Mouse (Mus musculus): ENCODE results near the gene Rps27rt. TPM values are rescaled to one million over a fixed set of nuclear protein-coding genes. Genes with fewer than 3 reads are reported as not detected.
A peak's percentile ranks its signal among the peaks of the same experiment; 100 is the strongest.

The Rps27rt gene
- polyA plus RNA-seq, 1 experiment from 2014 or later, result 215 TPM

DNA sequence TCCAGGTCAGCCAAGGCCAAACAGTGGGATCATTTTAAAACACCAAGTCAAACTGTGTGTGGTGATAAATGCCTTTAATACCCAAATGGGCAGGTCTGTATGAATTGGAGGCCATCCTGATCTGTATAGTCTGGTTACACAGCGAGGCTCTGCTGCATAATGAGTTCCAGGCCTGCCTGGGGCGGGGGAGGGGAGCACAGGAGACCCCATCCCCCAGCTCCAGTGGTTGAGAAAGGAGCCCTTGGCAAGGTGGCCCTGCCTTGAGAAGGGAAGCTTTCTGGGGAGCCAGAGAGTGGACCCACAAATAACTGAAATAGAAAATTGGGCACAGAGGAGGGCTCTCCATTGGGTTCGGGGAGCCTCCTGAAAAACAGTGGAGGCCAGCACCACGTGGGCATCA is 47.2 kb downstream of the Rps27rt start:
- 70% methylated on average over 4 of the region's 4 CpGs for WGBS
- no peak overlapping the region for H3K4me3 ChIP-seq
- H3K9me3 ChIP-seq, result no peaks in the 10 kb centered on the region
- no peak for DNase-seq (ENCODE audit: extremely low spot score, low spot score)
- no peak overlapping the region for H3K27ac ChIP-seq
- H3K27me3 ChIP-seq (ENCODE audit: poor library complexity, severe bottlenecking), result peaks cover 10% of the 10 kb centered on the region
- H3K4me1 ChIP-seq, result peaks cover 29% of the 10 kb centered on the region
- no peaks in the 10 kb centered on the region for H3K36me3 ChIP-seq (replicated peaks)

DNA sequence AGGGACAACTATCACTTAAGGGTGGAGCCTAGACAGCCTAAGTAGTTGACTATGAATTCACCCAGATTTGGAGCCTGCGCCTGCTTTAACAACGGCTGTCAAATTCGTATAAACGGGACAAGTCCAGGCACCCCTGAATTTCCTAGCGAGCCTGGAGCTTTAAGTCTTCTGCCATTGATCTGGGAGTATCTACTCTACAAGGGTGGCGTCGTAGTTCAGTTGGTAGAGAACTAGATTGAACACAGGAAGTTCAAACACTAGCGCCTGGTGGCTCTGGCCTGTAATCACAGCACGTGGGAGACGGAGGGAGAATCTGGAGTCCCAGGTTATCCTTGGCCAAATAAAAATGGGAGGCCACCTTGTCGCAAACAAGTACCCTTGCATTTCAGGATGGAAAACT is 48.3 kb downstream of the Rps27rt start:
- Histone ChIP-seq H3K27me3 (ENCODE audit: poor library complexity, severe bottlenecking) (peaks cover 10% of the 10 kb centered on the region), H3K36me3 (replicated peaks) (no peaks in the 10 kb centered on the region), H3K4me3 (peak overlapping the region; percentile 70), H3K9me3 (no peaks in the 10 kb centered on the region), H3K27ac (peak overlapping the region; percentile 80; the same call in 1 of the 2 replicates), H3K4me1 (peaks cover 29% of the 10 kb centered on the region)
- DNase-seq (ENCODE audit: extremely low spot score, low spot score), result no peak
- WGBS, result 70% methylated on average over 11 of the region's 11 CpGs

DNA sequence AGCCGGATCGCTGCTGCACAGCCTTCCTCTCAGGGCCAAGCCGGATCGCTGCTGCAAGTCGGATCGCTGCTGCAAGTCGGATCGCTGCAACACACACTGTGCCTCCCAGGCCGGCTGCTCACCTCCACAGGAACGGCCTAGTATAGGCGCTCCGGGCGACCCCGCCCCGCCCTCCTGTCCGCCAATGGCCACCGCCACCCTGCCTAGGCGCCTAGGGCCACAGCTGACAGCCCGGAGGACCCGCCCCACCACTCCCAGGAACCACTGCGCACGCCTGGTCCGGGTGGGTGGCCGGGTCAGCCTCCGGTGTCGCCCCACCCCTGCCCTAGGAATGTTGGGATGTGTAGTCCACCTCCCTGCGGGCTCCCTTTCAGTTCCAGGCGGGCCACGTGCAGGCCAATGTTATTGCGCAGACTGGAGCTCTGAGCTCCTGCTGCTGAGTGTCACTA is 48.8 kb downstream of the Rps27rt start, which contains the start of gene Gpd1l:
Gpd1l (minus strand) TSS at position 265 of the 449 bp plus-strand sequence.
- under 1% methylated on average over 30 of the region's 30 CpGs for WGBS
- Histone ChIP-seq H3K4me1 (peaks cover 29% of the 10 kb centered on the region), H3K27me3 (ENCODE audit: poor library complexity, severe bottlenecking) (peaks cover 10% of the 10 kb centered on the region), H3K27ac (peak within 1 kb of the TSS; percentile 80), H3K4me3 (peak within 1 kb of the TSS; percentile 70), H3K36me3 (replicated peaks) (no peaks in the 10 kb centered on the region), H3K9me3 (no peaks in the 10 kb centered on the region)
- peak; percentile 96 for DNase-seq (ENCODE audit: extremely low spot score, low spot score)

DNA sequence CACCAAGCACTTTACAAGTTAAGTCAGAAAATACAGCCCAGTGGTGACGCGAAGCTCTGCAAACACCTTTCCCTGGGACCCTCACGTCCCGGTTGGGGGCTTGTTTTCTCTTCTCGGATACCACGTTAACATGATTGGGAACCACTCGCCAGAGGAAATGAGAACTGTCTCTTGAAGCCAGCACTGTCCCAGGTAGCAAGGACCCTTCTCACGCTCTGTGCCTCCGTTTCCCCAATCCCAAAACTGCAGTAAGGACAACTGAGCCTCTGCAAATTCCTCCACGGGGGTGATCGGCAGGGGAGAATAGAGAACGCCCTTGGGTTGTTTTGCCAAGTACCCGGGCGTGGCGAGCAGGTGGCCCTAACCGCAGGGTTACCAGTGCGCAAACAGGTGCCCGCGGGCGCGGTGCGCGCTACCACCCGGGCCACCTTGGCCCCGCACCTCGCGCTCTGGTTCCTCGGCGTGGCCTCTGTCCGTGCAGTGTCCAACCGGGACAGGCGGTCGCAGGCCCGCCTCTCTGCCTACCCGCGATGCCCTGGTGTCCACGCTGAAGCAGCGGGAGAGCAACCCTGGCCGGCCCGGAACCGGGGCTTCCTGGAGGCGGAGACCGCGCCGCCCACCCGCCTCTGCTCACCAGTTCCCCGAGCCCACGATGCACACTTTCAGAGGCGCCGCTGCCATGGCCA is 49.4 kb downstream of the Rps27rt start:
- H3K36me3 ChIP-seq (replicated peaks), result no peaks in the 10 kb centered on the region
- WGBS, result under 1% methylated on average over 50 of the region's 50 CpGs
- H3K4me3 ChIP-seq, result peak overlapping the region; percentile 70
- peaks cover 29% of the 10 kb centered on the region for H3K4me1 ChIP-seq
- peak overlapping the region; percentile 80 for H3K27ac ChIP-seq
- DNase-seq (ENCODE audit: extremely low spot score, low spot score), result no peak
- no peaks in the 10 kb centered on the region for H3K9me3 ChIP-seq
- H3K27me3 ChIP-seq (ENCODE audit: poor library complexity, severe bottlenecking), result peaks cover 10% of the 10 kb centered on the region

DNA sequence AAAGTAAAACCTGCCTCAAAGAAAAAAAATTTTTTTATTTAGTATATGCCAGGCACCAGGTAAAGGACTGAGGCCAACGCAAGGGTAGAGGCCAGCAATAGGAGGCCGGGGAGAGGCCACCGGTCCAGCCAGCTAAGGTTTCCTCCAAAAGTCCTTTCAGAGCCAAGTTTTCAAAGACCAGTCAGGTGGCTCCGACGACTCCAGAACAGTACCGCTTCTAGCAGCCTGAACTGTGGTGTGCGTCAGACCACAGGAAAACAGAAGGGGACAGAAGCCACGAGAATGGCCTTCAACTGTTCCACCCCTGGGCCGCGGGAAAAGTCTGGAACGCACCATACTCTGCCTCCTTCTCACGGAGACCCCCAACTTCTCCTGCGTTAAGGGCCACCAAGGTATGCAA is 49.9 kb downstream of the Rps27rt start:
- no peak overlapping the region for H3K27ac ChIP-seq
- no peak for DNase-seq (ENCODE audit: extremely low spot score, low spot score)

More for the DNA sequence above, 49.9 kb downstream of the Rps27rt start:
- H3K27me3 ChIP-seq (ENCODE audit: poor library complexity, severe bottlenecking), result peaks cover 10% of the 10 kb centered on the region
- peak overlapping the region; percentile 70 for H3K4me3 ChIP-seq
- WGBS, result 21% methylated on average over 13 of the region's 13 CpGs
- no peaks in the 10 kb centered on the region for H3K9me3 ChIP-seq
- peaks cover 29% of the 10 kb centered on the region for H3K4me1 ChIP-seq
- no peaks in the 10 kb centered on the region for H3K36me3 ChIP-seq (replicated peaks)

Other genes starting within 250 kb of the Rps27rt start
- 76.9 and 78.7 TPM in 2 replicates for gene Cmtm7, start 200.9 kb downstream of the Rps27rt start, polyA plus RNA-seq (2016; fragmentation: Nextera tagmentation; extraction: Ambion mirVana)
- 22.8 and 23.0 TPM in 2 replicates for gene Cmtm8, start 138.6 kb downstream of the Rps27rt start, polyA plus RNA-seq (2016; fragmentation: Nextera tagmentation; extraction: Ambion mirVana)
- gene Gpd1l, start 48.8 kb downstream of the Rps27rt start, polyA plus RNA-seq (2016; fragmentation: Nextera tagmentation; extraction: Ambion mirVana), result 13.2 and 14.6 TPM in 2 replicates
- 0.99 and 1.4 TPM in 2 replicates for gene Osbpl10, start 4.2 kb downstream of the Rps27rt start, polyA plus RNA-seq (2016; fragmentation: Nextera tagmentation; extraction: Ambion mirVana)

All from forebrain, embryonic 10.5 days (tissue).